Mouse (Mus musculus): ENCODE measurements around the gene Gnb2. TPM values are rescaled to one million over a fixed set of nuclear protein-coding genes. Genes with fewer than 3 reads are reported as not detected.

Gnb2 gene
- total and polyA plus RNA-seq, 3 experiments, result 548 to 550 TPM; not detected in 1

DNA sequence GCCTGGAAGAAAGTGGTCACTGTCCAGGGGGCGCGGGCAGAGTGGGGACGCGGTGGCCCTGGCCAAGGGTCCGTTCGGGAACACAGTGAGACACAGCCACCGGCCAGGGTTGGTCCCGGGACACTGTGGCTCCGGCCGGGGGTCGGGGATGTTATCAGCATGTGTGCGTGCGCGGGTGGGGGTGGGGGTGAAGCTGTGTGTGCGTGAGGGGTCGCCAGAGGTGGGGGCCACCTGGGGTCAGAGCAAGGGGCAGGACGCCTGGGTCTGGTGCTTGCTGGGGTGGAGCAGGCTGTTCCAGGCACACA is 47.5 kb downstream of the Gnb2 start:
- no peak for DNase-seq (ENCODE audit: low read depth, low spot score)
- Histone ChIP-seq H3K27ac (ENCODE audit: control insufficient read depth, low read depth, low read length) (no peak overlapping the region), H3K36me3 (ENCODE audit: control insufficient read depth in 1 of 2, insufficient read depth in 2 of 2, low read length in 2 of 2) (no peaks in the 10 kb centered on the region), H3K4me3 (ENCODE audit: control insufficient read depth in 1 of 2, insufficient read depth in 1 of 2, low read depth in 2 of 2, low read length in 2 of 2) (no peak overlapping the region), H3K9ac (ENCODE audit: control insufficient read depth, low read depth, low read length, poor library complexity, severe bottlenecking) (no peak overlapping the region), H3K27me3 (ENCODE audit: control insufficient read depth in 1 of 2, insufficient read depth in 2 of 2, low read length in 2 of 2) (peaks cover 0 to 8% of the 10 kb centered on the region in 2 experiments; a peak in 2 of 4 replicates), H3K79me2 (ENCODE audit: control insufficient read depth, insufficient read depth, low read length, poor library complexity) (no peaks in the 10 kb centered on the region), H3K4me1 (ENCODE audit: control insufficient read depth in 1 of 2, insufficient read depth in 2 of 2, low read length in 2 of 2) (no peaks in the 10 kb centered on the region), H3K9me3 (replicated peaks; ENCODE audit: insufficient read depth, low read length) (no peaks in the 10 kb centered on the region)
- TF ChIP-seq POLR2AphosphoS5 (IDR thresholded peaks at IDR 0.05; ENCODE audit: borderline replicate concordance, low read depth, low read length) (no peak), MYB (IDR thresholded peaks at IDR 0.05; ENCODE audit: low read depth, low read length) (no peak), JUND (IDR thresholded peaks at IDR 0.05; ENCODE audit: low read depth, low read length) (no peak), TBP (IDR thresholded peaks at IDR 0.05; ENCODE audit: low read depth, low read length) (no peak), E2F4 (IDR thresholded peaks at IDR 0.05; ENCODE audit: borderline replicate concordance, low read depth, low read length) (no peak), NRF1 (IDR thresholded peaks at IDR 0.05; ENCODE audit: insufficient read depth, low read depth, low read length, poor library complexity, severe bottlenecking) (no peak), MAZ (IDR thresholded peaks at IDR 0.05; ENCODE audit: low read depth, low read length) (no peak), GABPA (IDR thresholded peaks at IDR 0.05; ENCODE audit: low read depth, low read length) (no peak)

DNA sequence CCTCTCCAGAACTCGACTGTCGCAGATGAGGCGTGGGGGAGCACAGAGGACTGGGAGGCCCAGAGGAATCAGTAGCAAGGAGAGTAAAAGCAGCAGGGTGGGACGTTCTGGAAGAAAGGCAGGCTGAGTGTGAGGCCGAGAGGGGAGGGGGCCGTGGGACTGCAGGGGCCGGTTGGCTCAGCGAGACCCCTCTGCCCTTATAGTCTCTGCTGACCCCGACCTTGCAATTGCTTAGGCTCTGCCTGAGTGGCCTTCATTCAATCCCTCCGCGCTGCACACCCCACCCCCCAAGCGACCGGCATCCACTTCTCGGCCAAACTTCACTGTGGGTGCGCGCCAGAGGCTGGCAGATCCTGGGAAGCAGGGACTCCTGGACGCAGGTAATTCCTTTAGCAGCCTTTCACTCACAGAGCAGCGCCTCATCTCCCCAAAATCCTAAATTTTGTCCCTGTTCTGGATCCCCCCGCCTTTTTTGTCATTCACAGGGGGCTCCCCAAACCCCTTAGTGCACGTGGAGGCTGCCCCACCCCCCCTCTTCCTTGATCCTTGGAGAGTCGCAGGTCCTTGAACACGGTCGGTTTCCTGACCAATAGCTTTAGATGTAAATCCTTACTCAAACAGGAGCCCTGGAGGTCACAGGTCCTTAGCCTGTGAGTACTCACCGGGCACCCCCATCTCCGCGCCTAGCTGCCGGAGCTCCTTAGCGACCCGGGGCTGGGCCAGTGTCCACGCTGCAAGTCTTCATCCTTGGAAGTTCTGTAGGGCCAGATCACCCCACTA is 48.0 kb downstream of the Gnb2 start:
- H3K9ac ChIP-seq (ENCODE audit: control insufficient read depth, low read depth, low read length, poor library complexity, severe bottlenecking), result no peak overlapping the region
- DNase-seq (ENCODE audit: low read depth, low spot score), result no peak

More for the DNA sequence above, 48.0 kb downstream of the Gnb2 start:
- Histone ChIP-seq H3K4me3 (ENCODE audit: control insufficient read depth in 1 of 2, insufficient read depth in 1 of 2, low read depth in 2 of 2, low read length in 2 of 2) (no peak overlapping the region), H3K9me3 (replicated peaks; ENCODE audit: insufficient read depth, low read length) (no peaks in the 10 kb centered on the region), H3K79me2 (ENCODE audit: control insufficient read depth, insufficient read depth, low read length, poor library complexity) (no peaks in the 10 kb centered on the region), H3K4me1 (ENCODE audit: control insufficient read depth in 1 of 2, insufficient read depth in 2 of 2, low read length in 2 of 2) (no peaks in the 10 kb centered on the region), H3K27ac (ENCODE audit: control insufficient read depth, low read depth, low read length) (no peak overlapping the region), H3K27me3 (ENCODE audit: control insufficient read depth in 1 of 2, insufficient read depth in 2 of 2, low read length in 2 of 2) (peaks cover 0 to 7% of the 10 kb centered on the region in 2 experiments; a peak in 2 of 4 replicates), H3K36me3 (ENCODE audit: control insufficient read depth in 1 of 2, insufficient read depth in 2 of 2, low read length in 2 of 2) (no peaks in the 10 kb centered on the region)
- TF ChIP-seq E2F4 (IDR thresholded peaks at IDR 0.05; ENCODE audit: borderline replicate concordance, low read depth, low read length) (no peak), USF2 (IDR thresholded peaks at IDR 0.05; ENCODE audit: borderline replicate concordance in 1 of 2, insufficient read depth in 1 of 2, low read depth in 1 of 2, low read length in 2 of 2) (no peak), SMC3 (IDR thresholded peaks at IDR 0.05; ENCODE audit: low read depth, low read length) (no peak), TBP (IDR thresholded peaks at IDR 0.05; ENCODE audit: low read depth, low read length) (no peak), POLR2AphosphoS5 (IDR thresholded peaks at IDR 0.05; ENCODE audit: borderline replicate concordance, low read depth, low read length) (no peak), ETS1 (IDR thresholded peaks at IDR 0.05; ENCODE audit: low read depth, low read length) (no peak), ZKSCAN1 (IDR thresholded peaks at IDR 0.05; ENCODE audit: low read depth, low read length) (no peak), JUND (IDR thresholded peaks at IDR 0.05; ENCODE audit: low read depth, low read length) (no peak), MAFK (IDR thresholded peaks at IDR 0.05; ENCODE audit: borderline replicate concordance, low read depth, low read length) (no peak), BHLHE40 (IDR thresholded peaks at IDR 0.05; ENCODE audit: borderline replicate concordance, low read depth, low read length) (no peak), EP300 (IDR thresholded peaks at IDR 0.05; ENCODE audit: low read depth in 1 of 2, low read length in 2 of 2) (no peak), MXI1 (IDR thresholded peaks at IDR 0.05; ENCODE audit: low read depth, low read length) (no peak), KAT2A (conservative IDR thresholded peaks at IDR 0.05; ENCODE audit: low read depth, low read length) (no peak), NELFE (IDR thresholded peaks at IDR 0.05; ENCODE audit: low read depth, low read length) (no peak), NRF1 (IDR thresholded peaks at IDR 0.05; ENCODE audit: insufficient read depth, low read depth, low read length, poor library complexity, severe bottlenecking) (no peak)
